Mouse (Mus musculus): Measurements from ENCODE around the gene Gm48551.

Gene Gm48551

DNA sequence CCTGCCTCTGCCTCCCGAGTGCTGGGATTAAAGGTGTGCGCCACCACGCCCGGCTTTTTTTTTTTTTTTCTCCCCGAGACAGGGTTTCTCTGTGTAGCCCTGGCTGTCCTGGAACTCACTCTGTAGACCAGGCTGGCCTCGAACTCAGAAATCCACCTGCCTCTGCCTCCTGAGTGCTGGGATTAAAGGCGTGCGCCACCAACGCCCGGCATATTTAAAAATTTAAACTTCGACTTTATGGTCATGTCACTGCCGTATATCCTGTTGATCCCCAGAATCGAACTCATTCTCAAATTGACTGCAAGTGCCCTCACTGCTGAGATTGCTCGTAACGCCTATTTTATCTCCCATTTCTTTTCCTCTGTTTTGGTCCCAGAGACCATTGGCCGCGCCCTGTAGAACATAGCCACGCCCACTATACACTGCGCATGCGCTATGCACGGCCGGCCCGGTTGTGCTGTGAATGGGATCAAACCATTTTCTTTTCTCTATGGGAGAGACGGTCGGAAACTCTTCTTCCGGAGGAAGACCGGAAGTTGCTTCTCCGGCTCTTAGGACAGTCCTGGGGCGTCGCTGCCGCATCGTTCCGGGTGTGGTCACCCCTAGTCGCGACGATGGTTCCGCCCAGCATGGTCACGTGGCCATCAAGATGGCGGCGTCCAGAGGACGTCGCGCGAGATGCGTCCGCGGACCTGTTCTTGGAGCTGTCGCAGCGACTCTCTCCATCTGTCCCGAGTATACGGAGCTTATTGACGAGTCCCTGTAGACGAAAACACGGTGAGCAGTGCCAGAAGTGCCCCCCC is at the start of gene Gm48551, which contains the start of gene Dohh:
Gene Gm48551 (plus strand): TSS at position 665 of the 803 bp plus-strand sequence.
Gene Dohh (plus strand): TSS at position 627 of the 803 bp plus-strand sequence.
- in situ Hi-C loops (cut with MseI, MboI): no loop called here

DNA sequence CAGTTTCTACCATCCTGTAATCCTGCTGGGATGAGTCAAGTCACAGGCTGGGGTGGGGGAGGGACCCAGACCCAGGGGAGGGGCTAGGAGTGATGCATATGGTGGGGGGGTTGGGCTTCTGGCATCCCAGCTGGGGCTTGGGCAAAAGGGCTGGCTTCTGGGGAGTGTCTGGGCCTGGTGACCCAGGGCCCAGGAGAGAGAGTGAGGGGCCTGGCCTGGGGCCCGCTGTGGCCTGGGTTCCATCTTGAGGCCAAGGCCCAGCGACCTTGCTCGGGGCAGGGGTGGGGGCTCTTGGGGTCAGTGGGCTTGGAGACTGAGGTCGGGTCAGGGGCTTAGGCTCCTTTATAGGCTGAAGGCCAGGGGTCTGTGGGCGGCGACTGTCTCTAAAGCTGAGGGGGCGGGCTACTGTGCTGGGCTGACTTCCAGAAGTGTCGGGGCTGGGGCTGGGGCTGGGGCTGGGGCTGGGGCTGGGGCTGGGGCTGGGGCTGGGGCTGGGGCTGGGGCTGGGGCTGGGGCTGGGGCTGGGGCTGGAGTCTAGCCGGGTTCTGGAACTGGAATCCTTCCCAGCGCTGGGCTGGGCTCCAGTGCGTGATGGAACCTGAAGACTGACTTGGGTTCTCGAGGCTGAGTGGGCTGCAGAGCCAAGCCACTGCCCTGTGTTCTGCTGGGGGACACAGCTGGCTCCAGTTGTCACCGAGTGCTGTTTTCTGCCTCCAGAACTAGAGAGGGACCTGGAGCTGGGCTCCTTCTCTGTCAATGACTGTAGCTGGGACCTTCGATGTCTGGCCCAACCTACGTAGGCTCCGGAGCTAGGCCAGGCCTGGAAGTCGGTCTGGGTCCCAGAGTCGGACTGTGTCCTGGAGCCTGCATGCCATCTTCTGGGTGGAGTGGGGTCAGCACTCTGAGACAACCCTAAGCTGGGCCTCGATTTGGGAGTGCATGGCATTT is 48.6 kb upstream of the Gm48551 start:
- in situ Hi-C loops (cut with MseI, MboI): no loop called here

DNA sequence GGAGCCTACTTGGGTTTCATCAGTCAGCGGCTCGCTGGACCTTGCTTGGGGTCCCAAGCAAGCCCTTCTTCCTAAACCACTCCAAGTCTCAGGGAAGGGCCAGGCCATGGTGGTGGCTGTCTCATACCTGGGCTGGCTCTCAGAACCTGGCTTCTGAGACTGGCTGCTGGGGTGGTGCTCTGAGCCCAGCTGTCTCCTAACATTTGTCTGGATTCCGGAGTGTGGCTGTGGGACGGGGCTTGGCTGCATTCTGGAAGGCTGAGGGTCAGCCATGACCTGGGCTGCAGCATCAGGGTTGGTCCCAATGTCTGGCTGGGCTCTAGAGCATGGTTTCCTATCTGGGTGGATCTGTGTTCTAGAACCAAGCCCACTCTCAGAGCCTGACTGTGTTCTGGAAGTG is 47.7 kb upstream of the Gm48551 start:
- in situ Hi-C loops (cut with MseI, MboI): no loop called here

DNA sequence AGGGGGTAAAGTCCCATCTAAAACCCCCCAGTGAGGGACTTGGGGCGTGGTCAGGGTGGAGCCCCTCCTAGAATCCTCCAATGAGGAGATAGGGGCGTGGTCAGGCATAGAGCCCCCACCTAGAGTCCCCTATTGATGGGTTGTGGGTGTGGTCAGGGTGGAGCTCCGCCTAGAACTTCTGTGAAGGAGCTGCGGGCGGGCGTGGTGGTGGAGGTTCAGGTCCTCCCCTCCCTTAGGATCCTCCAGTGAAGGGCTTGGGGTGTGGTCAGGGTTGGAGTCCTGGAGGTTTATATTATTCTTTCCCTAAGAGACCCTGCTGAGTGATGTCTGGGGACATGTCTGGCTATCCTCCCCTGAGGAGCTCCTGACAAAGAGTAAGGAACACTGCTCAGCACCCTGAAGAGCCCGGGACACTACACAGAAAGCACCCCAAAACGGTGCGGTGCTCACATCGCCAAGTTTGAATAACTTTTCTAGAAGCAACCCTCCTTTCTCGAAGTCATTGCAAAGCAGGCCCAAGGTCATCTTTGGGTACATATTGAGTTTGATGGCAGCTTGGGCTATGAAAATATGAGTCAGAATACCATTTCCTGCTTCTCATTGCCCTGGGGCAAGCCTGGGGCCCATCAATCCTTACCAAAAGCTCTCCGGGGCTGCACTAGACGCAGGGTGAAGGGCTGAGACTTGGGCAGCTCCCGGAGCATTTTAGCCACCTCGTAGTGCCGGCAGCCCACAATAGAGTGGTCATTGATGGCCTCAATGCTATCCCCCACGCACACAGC is 43.5 kb upstream of the Gm48551 start:
- in situ Hi-C loops (cut with MseI, MboI): loop anchor here (5.0 kb wide), 1 partner anchor 53 kb away; no protein-coding TSS in a partner anchor

DNA sequence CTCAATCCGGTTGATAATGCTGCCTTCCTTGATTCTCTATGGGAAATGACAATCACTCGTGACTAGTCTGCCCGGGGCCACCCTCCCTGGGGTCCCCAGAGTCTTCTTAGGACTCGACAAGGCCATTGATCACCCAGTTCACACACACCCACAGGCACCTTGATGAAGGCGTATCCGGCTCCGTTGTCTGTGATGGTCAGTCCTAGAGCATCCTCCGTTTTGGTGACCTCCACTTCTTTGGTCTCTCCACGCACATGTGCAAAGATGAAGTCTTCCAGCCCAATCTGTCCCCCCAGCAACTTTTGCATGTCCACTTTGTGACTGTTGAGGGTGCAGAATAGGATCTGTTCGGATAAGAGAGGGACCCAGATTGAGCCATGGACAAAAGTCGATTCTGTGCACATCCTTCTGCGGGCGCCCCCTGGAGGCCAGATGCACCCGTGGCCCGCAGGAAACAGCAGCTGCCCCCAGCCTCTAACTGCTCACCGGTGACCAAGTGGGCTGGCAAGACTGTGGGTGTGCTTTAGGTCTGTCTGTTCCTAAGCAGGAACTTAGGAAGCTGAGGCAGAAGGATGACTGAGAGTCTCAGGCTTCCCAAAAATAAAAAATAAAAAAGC is 42.8 kb upstream of the Gm48551 start:
- in situ Hi-C loops (cut with MseI, MboI): loop anchor here (5.0 kb wide), 1 partner anchor 54 kb away; no protein-coding TSS in a partner anchor

DNA sequence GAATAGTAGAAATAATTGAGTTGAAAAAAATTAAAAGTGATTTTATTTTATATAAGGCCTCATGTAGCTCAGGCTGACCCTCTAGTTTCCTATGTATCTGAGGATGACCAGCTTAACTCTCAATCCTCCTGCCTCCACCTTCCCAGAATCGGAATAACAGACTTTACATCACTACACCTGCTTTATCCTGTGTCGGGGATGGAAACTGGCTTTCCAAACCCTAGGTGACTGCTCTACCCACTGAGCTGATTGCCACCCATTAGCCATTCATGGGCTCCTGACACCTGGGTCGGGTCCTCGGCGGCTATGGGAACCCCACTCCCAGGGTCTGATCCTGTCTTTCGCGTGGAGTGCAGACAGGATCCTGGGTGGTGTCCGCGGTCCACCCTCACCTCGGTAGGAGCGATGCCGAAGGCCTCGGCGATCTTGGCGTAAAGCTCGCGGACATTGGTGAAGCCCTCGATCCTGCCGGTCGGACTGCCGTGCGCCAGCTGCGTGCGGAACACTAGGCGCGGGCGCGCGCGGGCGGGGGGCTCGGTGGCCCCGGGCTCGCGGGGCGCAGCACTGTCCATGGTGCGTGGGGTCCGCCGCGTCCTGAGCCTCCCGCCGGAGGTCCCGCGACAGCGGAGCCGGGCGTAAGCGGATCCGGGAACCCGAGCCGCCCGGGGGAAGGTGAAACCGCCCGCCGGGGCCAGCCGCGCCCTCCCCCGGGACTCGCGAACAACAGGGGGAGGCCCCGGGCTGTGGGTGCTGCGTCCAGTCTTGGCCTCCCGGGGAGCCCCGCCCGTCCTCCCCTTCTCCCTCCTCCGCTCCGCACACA is 41.4 kb upstream of the Gm48551 start, which contains the start of gene Gipc3:
Gene Gipc3 (minus strand): TSS at position 581 of the 820 bp plus-strand sequence.
- in situ Hi-C loops (cut with MseI, MboI): loop anchor here (5.0 kb wide), 1 partner anchor 56 kb away; no protein-coding TSS in a partner anchor

DNA sequence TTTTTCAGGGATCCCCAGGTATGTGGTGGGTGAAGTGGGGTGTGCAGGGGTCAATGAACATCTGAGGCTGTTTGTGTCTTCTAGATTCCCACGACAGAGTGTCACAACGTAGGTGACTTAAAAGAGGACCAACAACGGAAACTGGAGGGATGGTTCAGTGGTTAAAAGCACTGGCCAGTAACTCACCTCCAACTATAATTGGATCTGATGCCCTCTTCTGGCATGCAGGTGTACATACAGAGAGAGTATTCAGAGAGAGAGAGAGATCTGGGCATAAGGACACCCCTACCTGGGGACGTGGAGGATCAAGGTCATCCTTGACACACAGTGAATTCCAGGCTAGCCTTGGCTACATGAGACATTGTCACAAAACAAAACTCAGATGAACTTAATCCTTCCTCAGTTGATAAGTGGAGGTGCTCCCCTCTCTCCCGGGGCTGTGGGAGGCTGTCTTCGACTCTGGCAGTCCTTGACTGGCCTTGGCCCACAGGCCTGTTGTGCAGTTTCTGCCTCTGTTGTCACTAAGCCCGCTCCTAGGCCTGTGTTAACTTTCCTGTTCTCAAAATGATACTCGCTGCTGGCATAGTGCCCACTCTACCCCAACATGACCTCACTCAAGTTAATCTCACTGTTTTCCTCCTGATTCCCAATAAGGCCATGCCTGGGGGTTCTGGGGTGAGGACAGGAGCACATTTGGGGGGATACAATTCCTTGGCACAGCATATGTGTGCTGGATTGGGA is 39.7 kb upstream of the Gm48551 start:
- in situ Hi-C loops (cut with MseI, MboI): loop anchor here (5.0 kb wide), 1 partner anchor 57 kb away; no protein-coding TSS in a partner anchor

DNA sequence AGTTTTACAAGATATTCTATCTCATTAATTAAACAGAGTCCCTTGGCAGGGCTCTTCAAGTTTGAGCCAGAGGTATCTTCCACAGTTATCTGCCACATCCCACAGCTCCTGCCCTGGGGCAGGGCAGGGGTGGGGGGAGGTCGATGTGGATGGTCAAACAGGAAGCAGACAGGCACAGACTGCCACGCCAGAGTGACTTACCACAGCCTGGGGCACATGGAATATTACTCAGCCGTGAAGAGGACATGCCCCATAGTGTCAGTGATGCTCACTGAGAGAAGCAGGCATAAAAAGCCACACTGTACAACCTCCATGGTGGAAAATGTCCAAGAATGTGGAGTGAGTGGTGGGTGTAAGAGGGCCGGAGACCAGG is 39.1 kb upstream of the Gm48551 start:
- in situ Hi-C loops (cut with MseI, MboI): no loop called here

DNA sequence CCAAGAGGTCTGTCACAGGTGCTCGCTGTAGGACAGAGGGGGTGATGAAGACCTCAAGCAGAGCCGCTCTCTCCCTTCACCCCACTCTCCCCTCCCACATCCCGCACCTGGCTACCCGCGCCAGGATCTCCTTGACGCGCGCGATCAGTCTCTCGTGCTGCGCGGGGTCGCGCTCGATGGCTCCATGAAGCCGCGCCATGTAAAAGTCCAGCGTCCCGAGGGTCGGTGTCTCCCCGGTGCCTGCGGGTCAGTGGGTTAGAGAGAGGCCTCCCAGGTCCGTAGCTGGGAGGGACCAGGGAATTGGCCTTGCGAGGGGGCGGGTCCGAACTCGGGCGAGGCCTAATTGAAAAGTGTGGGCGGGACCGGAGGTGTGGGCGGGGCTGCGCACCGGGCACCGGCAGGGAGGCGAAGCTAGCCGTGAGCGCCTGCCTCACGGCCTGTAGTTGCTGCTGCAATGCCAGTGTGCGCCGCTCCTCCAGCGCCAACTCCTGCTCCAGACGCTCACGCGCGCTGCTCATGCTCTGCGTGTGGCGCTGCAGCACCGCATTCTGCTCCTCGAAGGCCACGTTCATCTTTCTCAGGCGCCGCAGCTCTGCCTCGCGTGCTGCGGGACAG is 37.7 kb upstream of the Gm48551 start:
- in situ Hi-C loops (cut with MseI, MboI): no loop called here

DNA sequence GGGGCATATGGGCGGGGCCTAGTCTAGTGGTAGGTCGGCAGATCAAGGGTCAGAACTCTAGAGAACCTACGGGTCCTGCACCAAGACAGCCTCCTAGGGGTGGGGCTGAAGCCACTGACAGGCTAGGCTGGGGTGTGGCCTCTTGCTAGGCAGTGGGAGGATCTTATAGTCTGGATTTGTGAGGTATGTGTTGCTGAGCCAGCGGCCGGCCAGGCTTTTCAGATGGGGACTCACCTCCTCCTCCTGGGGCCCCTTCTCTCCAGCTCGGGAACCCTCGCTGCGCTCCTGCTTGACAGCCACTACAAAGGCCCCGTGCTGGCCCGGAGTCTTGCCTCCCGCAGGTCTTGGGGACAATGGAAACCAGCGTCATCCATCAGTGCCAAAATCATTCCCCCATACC is 35.1 kb upstream of the Gm48551 start:
- in situ Hi-C loops (cut with MseI, MboI): no loop called here

DNA sequence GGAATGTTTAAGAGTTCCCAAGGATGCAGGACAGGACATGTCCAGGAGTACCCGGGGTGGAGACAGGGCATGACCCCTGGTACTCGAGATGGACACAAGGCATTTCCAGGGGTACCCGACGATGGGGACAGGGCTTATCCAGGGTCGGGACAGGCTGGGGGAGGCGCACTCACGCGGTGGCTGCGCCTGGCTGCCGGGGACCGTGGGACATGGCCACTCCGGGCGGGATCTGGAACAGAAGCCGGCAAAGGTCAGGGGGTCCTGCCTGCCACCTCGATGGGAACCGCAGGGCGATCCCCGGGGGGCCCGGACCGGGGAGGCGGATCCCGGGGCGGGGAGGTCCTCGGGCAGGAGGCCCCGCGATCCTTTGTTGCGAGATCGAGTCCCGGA is 34.3 kb upstream of the Gm48551 start:
- in situ Hi-C loops (cut with MseI, MboI): no loop called here

DNA sequence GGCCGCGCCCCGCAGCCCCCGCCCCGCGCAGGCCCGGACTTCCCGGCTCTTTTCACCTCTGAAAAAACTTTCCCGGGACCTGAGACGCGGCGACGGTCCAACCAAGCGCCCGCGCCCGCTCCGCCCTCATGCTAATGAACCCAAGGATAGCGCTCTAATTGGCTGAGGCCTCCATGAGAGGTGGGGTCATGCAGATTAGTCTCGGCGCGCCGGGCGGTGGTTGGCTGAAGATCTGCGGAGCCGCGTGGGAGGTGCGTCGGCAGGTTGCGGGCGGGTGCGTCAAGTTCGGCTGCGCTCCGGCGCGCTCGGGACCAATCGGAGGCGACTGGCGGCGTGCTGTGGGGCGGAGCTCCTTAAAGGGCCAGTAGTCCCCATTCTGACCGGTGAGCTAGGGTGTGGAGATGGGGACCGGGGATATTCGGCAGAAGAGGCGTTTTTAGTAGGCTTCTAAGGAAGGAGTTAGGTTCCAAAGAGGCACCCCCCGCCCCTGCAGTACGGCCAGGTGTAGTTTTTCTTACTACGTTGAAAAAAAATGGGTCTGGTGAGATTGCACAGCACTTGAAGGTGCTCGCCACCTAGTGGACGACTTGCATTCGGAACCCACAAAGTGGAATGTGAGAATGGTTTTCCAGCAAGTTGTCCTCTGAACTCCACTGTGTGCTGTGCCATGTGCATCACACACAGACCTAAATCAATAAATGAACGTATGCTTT is 33.8 kb upstream of the Gm48551 start, which contains the start of gene Hmg20b:
Gene Hmg20b (minus strand): TSS at position 130 of the 713 bp plus-strand sequence.
- in situ Hi-C loops (cut with MseI, MboI): no loop called here

DNA sequence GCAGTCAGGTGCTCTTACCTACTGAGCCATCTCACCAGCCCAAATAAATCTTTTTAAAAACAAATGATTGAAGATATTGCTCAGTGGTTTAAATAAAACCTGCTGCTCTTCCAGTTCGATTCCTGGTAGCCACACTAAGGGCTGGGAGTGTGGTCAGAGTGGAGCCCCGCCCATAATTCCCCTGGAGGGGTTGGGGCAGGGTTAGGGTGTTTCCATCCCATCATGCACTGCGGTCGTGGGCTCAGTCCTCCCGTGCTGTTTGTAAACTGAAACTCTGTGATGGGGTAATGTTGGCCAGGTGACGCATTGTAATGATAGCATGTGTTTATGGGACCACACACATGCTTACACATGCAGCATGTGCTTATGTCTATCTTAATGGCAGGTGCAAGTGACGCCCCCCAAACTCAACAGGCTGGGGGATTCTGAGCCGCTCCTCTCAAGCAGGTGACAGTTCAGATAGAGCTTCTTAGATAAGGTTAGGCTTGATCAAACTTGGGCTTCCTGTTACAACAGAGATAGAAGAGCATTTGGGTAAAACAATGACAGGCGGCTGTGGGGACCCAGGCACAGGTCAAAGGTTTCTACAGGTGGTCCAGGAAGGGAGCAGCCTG is 32.5 kb upstream of the Gm48551 start:
- in situ Hi-C loops (cut with MseI, MboI): no loop called here

DNA sequence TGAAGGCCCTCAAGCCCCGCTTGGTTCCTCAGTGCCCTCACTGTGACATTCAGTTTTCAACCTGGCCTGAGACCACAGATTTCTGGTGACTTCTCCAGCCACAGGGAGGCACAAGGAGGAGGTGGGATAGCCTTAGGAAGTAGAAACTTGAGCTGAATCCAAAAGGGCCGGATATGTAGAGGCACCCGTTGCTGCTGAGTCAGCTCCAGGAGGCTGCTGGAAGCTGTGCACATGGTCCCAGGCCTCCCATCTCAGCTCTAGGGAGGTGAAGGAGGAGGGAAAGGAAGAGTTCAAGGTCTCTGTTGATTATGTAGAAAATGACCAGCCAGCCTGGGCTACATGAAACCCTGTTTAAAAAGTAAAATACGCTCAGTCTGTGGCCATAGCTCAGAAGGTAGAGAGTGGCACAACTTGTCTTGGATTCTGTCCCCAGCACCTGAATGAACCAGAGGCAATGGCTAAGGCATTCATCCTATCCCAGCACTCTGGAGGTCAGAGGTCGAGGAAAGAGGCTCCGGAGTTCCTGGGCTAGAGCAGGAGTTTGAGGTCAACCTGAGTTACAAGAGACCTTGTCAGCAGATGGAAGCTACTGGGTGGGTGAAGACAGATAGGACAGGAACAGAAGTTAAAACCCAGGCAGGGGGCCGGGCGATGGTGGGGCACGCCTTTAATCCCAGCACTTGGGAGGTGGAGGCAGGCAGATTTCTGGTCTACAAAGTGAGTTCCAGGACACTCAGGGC is 29.4 kb upstream of the Gm48551 start:
- in situ Hi-C loops (cut with MseI, MboI): no loop called here

DNA sequence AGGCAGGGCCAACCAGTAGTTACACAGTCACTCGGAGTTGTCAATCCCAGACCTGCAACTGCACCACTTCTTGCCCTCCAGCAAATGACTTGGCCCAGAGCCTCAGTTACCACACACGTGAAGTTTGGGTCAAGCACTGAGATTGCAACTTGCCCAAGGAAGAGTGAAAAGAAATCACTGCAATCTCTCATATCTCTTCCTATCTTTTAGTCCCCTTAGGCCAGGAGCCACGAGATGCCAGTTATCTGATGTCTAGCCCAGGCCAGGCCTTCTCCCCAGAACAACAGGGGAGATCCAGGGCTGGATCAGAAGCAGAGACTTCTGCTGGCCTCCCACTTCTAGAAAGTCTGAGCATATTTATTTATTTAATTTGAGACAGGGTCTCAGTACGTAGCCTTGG is 28.7 kb upstream of the Gm48551 start:
- in situ Hi-C loops (cut with MseI, MboI): no loop called here

DNA sequence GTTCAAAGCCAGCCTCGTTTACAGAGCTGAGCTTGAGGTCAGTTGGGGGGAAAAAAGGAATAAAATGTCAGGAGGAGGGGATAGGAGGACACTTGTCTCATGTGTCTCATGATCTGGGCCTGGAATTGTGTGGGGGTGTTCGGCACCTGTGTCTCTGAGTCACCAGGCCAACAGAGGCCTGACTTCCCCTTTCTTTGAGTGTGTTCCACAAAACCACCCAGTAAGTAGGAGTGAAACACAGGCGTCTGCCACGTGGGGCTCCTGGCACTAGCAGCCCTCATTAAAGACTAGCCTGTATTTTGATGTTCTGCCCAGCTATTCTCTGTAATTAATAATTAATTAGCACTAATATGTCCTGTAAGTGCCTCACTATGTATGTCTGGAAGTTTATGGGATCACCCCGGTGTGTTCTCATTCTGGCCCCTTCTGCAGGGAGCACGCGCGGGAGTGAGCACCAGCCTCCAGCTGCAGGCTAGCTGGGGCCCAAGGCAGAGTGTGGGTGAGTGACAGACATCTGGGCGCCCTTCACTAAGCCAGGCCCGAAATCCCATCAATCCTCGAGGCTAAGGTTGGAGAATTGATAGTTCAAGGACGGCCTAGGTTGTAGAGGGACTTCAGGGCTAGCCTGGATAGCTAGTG is 27.8 kb upstream of the Gm48551 start:
- in situ Hi-C loops (cut with MseI, MboI): no loop called here
